Mouse (Mus musculus) MEL (cell line): ENCODE results near the gene Pcif1. TPM values are rescaled to one million over a fixed set of nuclear protein-coding genes. Genes with fewer than 3 reads are reported as not detected.
A peak's percentile ranks its signal among the peaks of the same experiment; 100 is the strongest.

Experiments
- DNase-seq: peaks from one replicate; pipeline ENCODE4 v3.0.0; 2011; ENCODE audit warnings: low read depth, low spot score
- H3K27ac ChIP-seq: 2 replicates; pipeline ENCODE4 v1.5.1; 2012; ENCODE audit warnings: low read depth, mild to moderate bottlenecking, control low read depth, low read length, moderate library complexity; ENCODE audit not compliant: control insufficient read depth
- H3K27me3 ChIP-seq, 2 experiments: fragments of 150-350 bp in 1 of 2; sonication (generic) in 1 of 2; 2 replicates each; pipeline ENCODE4 v1.6.1; 2012; ENCODE audit warnings: low read length in 2 of 2, mild to moderate bottlenecking in 2 of 2, improper control_type of control experiment in 1 of 2, moderate library complexity in 1 of 2; ENCODE audit not compliant: insufficient read depth in 2 of 2, control insufficient read depth in 1 of 2
- H3K36me3 ChIP-seq, 2 experiments: 2 replicates each; pipeline ENCODE4 v1.6.1; 2012 to 2014; ENCODE audit warnings: low read length in 2 of 2, improper control_type of control experiment in 1 of 2, inconsistent platforms in 1 of 2, mild to moderate bottlenecking in 1 of 2; ENCODE audit not compliant: insufficient read depth in 2 of 2, control insufficient read depth in 1 of 2
- H3K4me1 ChIP-seq, 2 experiments: fragments of 150-350 bp in 1 of 2; sonication (generic) in 1 of 2; 2 replicates each; pipeline ENCODE4 v1.6.1; 2012; ENCODE audit warnings: low read length in 2 of 2, improper control_type of control experiment in 1 of 2, mild to moderate bottlenecking in 1 of 2; ENCODE audit not compliant: insufficient read depth in 2 of 2, control insufficient read depth in 1 of 2
- H3K4me3 ChIP-seq, 2 experiments: fragments of 150-350 bp in 1 of 2; sonication (generic) in 1 of 2; 2 replicates each; pipeline ENCODE4 v1.5.1; 2012; ENCODE audit warnings: low read depth in 2 of 2, low read length in 2 of 2, mild to moderate bottlenecking in 2 of 2, moderate library complexity in 2 of 2, control low read depth in 1 of 2, improper control_type of control experiment in 1 of 2; ENCODE audit not compliant: control insufficient read depth in 1 of 2, insufficient read depth in 1 of 2
- H3K79me2 ChIP-seq: 2 replicates; pipeline ENCODE4 v1.6.1; 2012; ENCODE audit warnings: mild to moderate bottlenecking, low read length, moderate library complexity; ENCODE audit not compliant: control insufficient read depth, poor library complexity, insufficient read depth
- H3K9ac ChIP-seq: 2 replicates; pipeline ENCODE4 v1.6.1; 2012; ENCODE audit warnings: low read depth, mild to moderate bottlenecking, control low read depth, low read length, moderate library complexity; ENCODE audit not compliant: control insufficient read depth, poor library complexity, severe bottlenecking
- H3K9me3 ChIP-seq: fragments of 150-350 bp; sonication (generic); replicated peaks from 2 replicates; pipeline ENCODE4 v1.6.1; 2012; ENCODE audit warnings: mild to moderate bottlenecking, low read length, improper control_type of control experiment, moderate library complexity; ENCODE audit not compliant: insufficient read depth
- CHD2 ChIP-seq: IDR thresholded peaks from 2 replicates; pipeline ENCODE4 v1.6.1; 2011; ENCODE audit warnings: low read length, improper control_type of control experiment
- CTCF ChIP-seq, 3 experiments: IDR thresholded peaks in 2 of 3; conservative IDR thresholded peaks in 1 of 3; 2 replicates each; pipeline ENCODE4 v1.5.1; 2011 to 2012; ENCODE audit warnings: low read length in 3 of 3, low read depth in 2 of 3, mild to moderate bottlenecking in 2 of 3, improper control_type of control experiment in 1 of 3, inconsistent platforms in 1 of 3, mixed read lengths in 1 of 3, moderate library complexity in 1 of 3; ENCODE audit not compliant: control insufficient read depth in 1 of 3, insufficient read depth in 1 of 3, poor library complexity in 1 of 3, severe bottlenecking in 1 of 3
- E2F4 ChIP-seq: IDR thresholded peaks from 2 replicates; pipeline ENCODE4 v1.6.1; 2011; ENCODE audit warnings: low read depth, low read length, improper control_type of control experiment, borderline replicate concordance
- HCFC1 ChIP-seq: IDR thresholded peaks from 2 replicates; pipeline ENCODE4 v1.6.1; 2012; ENCODE audit warnings: low read depth, mild to moderate bottlenecking, inconsistent platforms, low read length, improper control_type of control experiment, moderate library complexity
- MAZ ChIP-seq: IDR thresholded peaks from 2 replicates; pipeline ENCODE4 v1.6.1; 2012; ENCODE audit warnings: low read depth, mild to moderate bottlenecking, inconsistent platforms, low read length, improper control_type of control experiment
- MEF2A ChIP-seq: IDR thresholded peaks from 2 replicates; pipeline ENCODE4 v1.6.1; 2014; ENCODE audit warnings: low read depth, mild to moderate bottlenecking, inconsistent platforms, low read length, improper control_type of control experiment; ENCODE audit not compliant: poor library complexity, insufficient replicate concordance, severe bottlenecking; ENCODE audit errors: extremely low read depth
- MXI1 ChIP-seq: IDR thresholded peaks from 2 replicates; pipeline ENCODE4 v1.6.1; 2011; ENCODE audit warnings: mild to moderate bottlenecking, low read depth, low read length, improper control_type of control experiment
- MYC ChIP-seq: IDR thresholded peaks from 2 replicates; pipeline ENCODE4 v1.6.1; 2011; ENCODE audit warnings: low read depth, mild to moderate bottlenecking, low read length, improper control_type of control experiment, moderate library complexity
- NELFE ChIP-seq: IDR thresholded peaks from 2 replicates; pipeline ENCODE4 v1.6.1; 2011; ENCODE audit warnings: low read depth, low read length, improper control_type of control experiment
- POLR2A ChIP-seq, 2 experiments: IDR thresholded peaks; 2 replicates each; pipeline ENCODE4 v1.6.1; 2011 to 2012; ENCODE audit warnings: low read length in 2 of 2, mild to moderate bottlenecking in 2 of 2, control low read depth in 1 of 2, improper control_type of control experiment in 1 of 2, low read depth in 1 of 2, moderate library complexity in 1 of 2; ENCODE audit not compliant: control insufficient read depth in 1 of 2, insufficient read depth in 1 of 2, poor library complexity in 1 of 2
- POLR2AphosphoS2 ChIP-seq: IDR thresholded peaks from 2 replicates; pipeline ENCODE4 v1.6.1; 2011; ENCODE audit warnings: low read length, improper control_type of control experiment
- POLR2AphosphoS5 ChIP-seq: IDR thresholded peaks from 2 replicates; pipeline ENCODE4 v1.6.1; 2012; ENCODE audit warnings: low read depth, borderline replicate concordance, mild to moderate bottlenecking, inconsistent platforms, low read length, moderate library complexity, mixed read lengths
- RAD21 ChIP-seq: IDR thresholded peaks from 2 replicates; pipeline ENCODE4 v1.6.1; 2011; ENCODE audit warnings: mild to moderate bottlenecking, low read depth, low read length, improper control_type of control experiment
- RCOR1 ChIP-seq: IDR thresholded peaks from 2 replicates; pipeline ENCODE4 v1.6.1; 2012; ENCODE audit warnings: low read depth, mild to moderate bottlenecking, inconsistent platforms, low read length, improper control_type of control experiment
- SIN3A ChIP-seq: IDR thresholded peaks from 2 replicates; pipeline ENCODE4 v1.6.1; 2012; ENCODE audit warnings: low read length, improper control_type of control experiment, inconsistent platforms
- SMC3 ChIP-seq: IDR thresholded peaks from 2 replicates; pipeline ENCODE4 v1.6.1; 2011; ENCODE audit warnings: low read depth, low read length, improper control_type of control experiment
- TAL1 ChIP-seq: IDR thresholded peaks from 2 replicates; pipeline ENCODE4 v1.6.1; 2012; ENCODE audit warnings: mild to moderate bottlenecking, inconsistent platforms, low read length, moderate library complexity, mixed read lengths
- TBP ChIP-seq: IDR thresholded peaks from 2 replicates; pipeline ENCODE4 v1.8.0; 2011; ENCODE audit warnings: low read depth, low read length, improper control_type of control experiment
- USF2 ChIP-seq, 2 experiments: IDR thresholded peaks; 2 replicates each; pipeline ENCODE4 v1.6.1; 2011 to 2012; ENCODE audit warnings: improper control_type of control experiment in 2 of 2, low read length in 2 of 2, borderline replicate concordance in 1 of 2, inconsistent platforms in 1 of 2, low read depth in 1 of 2, mild to moderate bottlenecking in 1 of 2; ENCODE audit not compliant: insufficient read depth in 1 of 2
- polyA plus RNA-seq, 2 experiments: library from polyadenylated mRNA; stranded (reverse) in 1 of 2; unstranded in 1 of 2; fragments of >175 nt in 1 of 2; fragments of >200 nt in 1 of 2; gene quantifications; 2 replicates each; pipeline versions ENCODE4 v1.2.1 to v1.2.4; 2012; ENCODE audit warnings: low replicate concordance in 2 of 2, low read depth in 1 of 2; ENCODE audit not compliant: insufficient read length in 2 of 2, insufficient read depth in 1 of 2, missing spikeins in 1 of 2
- total RNA-seq: library from RNA; depleted of rRNA; stranded (reverse); fragments of 300-350 nt; gene quantifications from 2 replicates; pipeline ENCODE4 v1.2.3, GENCODE M21; 2012

The Pcif1 gene
- total and polyA plus RNA-seq, 3 experiments = 46.8 to 118 TPM; not detected in 1

DNA sequence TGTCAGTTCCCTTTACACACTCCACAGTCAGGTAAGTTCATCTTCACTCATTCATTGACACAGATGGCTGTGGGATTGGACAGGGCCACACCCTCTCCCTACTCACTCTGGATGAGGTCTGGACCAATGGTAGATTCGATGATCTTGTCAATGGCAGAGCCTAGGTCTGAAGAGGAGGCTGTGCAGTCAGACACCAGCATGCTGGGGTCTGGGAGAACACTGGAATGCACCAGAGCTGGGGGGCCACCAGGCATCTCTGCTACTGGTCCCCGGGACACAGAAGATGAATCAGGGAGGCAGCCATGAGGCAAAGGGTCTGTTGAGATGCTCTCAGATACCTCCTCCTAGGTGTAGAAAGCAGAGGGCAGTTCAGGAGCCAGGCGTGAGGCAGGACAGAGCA, 30.0 kb downstream of the Pcif1 start:
- H3K9ac ChIP-seq = no peak overlapping the region
- H3K27me3 ChIP-seq = no peaks in the 10 kb centered on the region
- H3K27ac ChIP-seq = no peak overlapping the region
- H3K36me3 ChIP-seq = peaks cover 10 to 14% of the 10 kb centered on the region in 2 experiments
- H3K79me2 ChIP-seq = peaks cover 25% of the 10 kb centered on the region
- no peak for DNase-seq
- TF ChIP-seq SIN3A (no peak), RAD21 (no peak), USF2 (IDR thresholded peaks at IDR 0.05; ENCODE audit: borderline replicate concordance in 1 of 2, insufficient read depth in 1 of 2, low read depth in 1 of 2, low read length in 2 of 2) (no peak), TBP (no peak), RCOR1 (no peak), POLR2AphosphoS2 (no peak), POLR2A (IDR thresholded peaks at IDR 0.05; ENCODE audit: control insufficient read depth in 1 of 2, insufficient read depth in 1 of 2, low read depth in 1 of 2, low read length in 2 of 2, poor library complexity in 1 of 2) (no peak), HCFC1 (no peak), MXI1 (no peak), MEF2A (no peak), MAZ (no peak), NELFE (no peak), CHD2 (no peak), TAL1 (no peak), MYC (no peak)
- peaks cover 8 to 21% of the 10 kb centered on the region in 2 experiments for H3K4me1 ChIP-seq
- no peak overlapping the region for H3K4me3 ChIP-seq
- no peaks in the 10 kb centered on the region for H3K9me3 ChIP-seq

DNA sequence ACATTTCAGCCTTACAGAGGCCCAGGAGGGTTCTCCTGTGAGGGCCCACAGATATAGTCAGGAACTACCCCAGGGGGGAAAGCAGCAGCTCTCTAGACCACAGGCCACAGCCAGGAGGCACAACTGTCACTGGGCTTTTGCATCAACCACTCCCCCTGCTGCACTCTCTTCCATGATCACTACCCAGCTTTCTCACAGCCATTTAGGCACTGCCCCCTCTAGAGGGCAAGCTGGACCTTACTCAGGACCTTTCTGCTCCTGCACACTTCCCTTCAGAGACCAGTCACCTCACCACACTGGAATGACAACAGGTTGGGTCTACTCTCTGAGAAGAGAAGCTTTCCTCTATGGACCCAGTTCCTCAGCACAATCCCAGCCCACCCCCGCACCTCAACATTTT, 30.4 kb downstream of the Pcif1 start:
- peak overlapping the region; percentile 7; the same call in 1 of the 2 replicates for H3K9ac ChIP-seq

More for the DNA sequence above, 30.4 kb downstream of the Pcif1 start:
- no peaks in the 10 kb centered on the region for H3K27me3 ChIP-seq
- H3K27ac ChIP-seq = no peak overlapping the region
- 0 out of 4 replicates have a peak overlapping the region, but pooled peaks of 1 of the 2 experiments have one; percentile 78 for H3K4me3 ChIP-seq
- H3K79me2 ChIP-seq = peaks cover 25% of the 10 kb centered on the region
- peak; percentile 40 for DNase-seq
- peaks cover 8 to 21% of the 10 kb centered on the region in 2 experiments for H3K4me1 ChIP-seq
- H3K36me3 ChIP-seq = peaks cover 10 to 14% of the 10 kb centered on the region in 2 experiments
- no peak for TF ChIP-seq E2F4
- TF ChIP-seq RAD21 = peak; percentile 5
- no peak for TF ChIP-seq POLR2AphosphoS5
- TF ChIP-seq SMC3 = peak; percentile 28
- TF ChIP-seq CTCF (IDR thresholded peaks at IDR 0.05 in 2 of 3, conservative IDR thresholded peaks at IDR 0.05 in 1 of 3; ENCODE audit: control insufficient read depth in 1 of 3, insufficient read depth in 1 of 3, low read depth in 2 of 3, low read length in 3 of 3, poor library complexity in 1 of 3, severe bottlenecking in 1 of 3) = peak; percentile 23 to 52 (median 24); a peak in 4 of 6 replicates
- TF ChIP-seq, all 39 proteins: peak for 3
- H3K9me3 ChIP-seq = no peaks in the 10 kb centered on the region
